ENCODE assay signal across 8 mouse cellular contexts in the genomic region with DNA sequence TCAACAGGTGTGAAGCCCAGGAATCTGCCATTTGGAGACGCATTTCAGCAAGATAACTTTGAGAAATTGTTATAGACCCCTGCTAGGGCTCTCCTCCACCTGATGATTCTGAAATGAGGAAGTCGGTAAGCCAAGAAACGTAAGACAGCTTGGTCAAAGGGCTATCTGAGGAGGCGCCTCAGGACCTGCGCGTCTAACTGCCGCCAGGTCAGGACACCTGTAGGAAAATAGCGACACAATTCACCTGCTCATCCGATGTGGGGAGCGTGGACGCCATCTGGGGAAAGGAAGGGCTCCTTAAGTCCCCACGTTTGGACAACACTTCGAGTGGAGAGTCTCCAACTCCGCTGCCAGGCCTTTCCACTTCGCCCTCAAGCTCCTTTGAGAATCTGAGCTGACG. TPM values are rescaled to one million over a fixed set of nuclear protein-coding genes. Genes with fewer than 3 reads are reported as not detected.
DNase-seq lines count a peak whose midpoint lies in the region; ATAC-seq and TF ChIP-seq lines count a peak whose summit lies in the region.

No protein-coding gene starts in this region.

- peak overlapping the region; percentile 58 for H3K9ac ChIP-seq in lung, embryonic 15.5 days
- H3K9ac ChIP-seq in limb, embryonic 14.5 days (ENCODE audit: low read depth, low read length, severe bottlenecking) = peak overlapping the region; percentile 66

- H3K27ac ChIP-seq in lung, embryonic 15.5 days = peak overlapping the region; percentile 35; the same call in 1 of the 2 replicates
- 0 out of 2 replicates have a peak overlapping the region, but pooled peaks have one; percentile 33 for H3K27ac ChIP-seq in limb, embryonic 14.5 days (replicated peaks; ENCODE audit: low read depth, low read length)

- no peaks in the 10 kb centered on the region for H3K27me3 ChIP-seq in lung, embryonic 15.5 days
- H3K27me3 ChIP-seq in limb, embryonic 14.5 days (ENCODE audit: control insufficient read depth, insufficient read depth, low read length) = no peaks in the 10 kb centered on the region

- peak; percentile 11; the same call in 1 of the 2 replicates for ATAC-seq in lung, embryonic 15.5 days (ENCODE audit: borderline replicate concordance, extremely low read depth, low FRiP score, low TSS enrichment)
- peak; percentile 60 for ATAC-seq in erythroblast, adult 5-6 weeks (replicated peaks; ENCODE audit: low FRiP score, poor library complexity, severe bottlenecking)
- ATAC-seq in limb, embryonic 14.5 days (ENCODE audit: low FRiP score, low read depth) = no peak
- ATAC-seq in neutrophil, adult 5-6 weeks (ENCODE audit: extremely low read depth, insufficient number of reproducible peaks, low FRiP score, poor library complexity, severe bottlenecking) = peak; percentile 42

- no peak for TF ChIP-seq POLR2A in limb, embryonic 14.5 days (IDR thresholded peaks at IDR 0.05; ENCODE audit: borderline replicate concordance, extremely low read depth, insufficient read depth, insufficient read length)

- H3K4me2 ChIP-seq in lung, embryonic 15.5 days = peak overlapping the region; percentile 90
- peak overlapping the region; percentile 83 for H3K4me2 ChIP-seq in limb, embryonic 14.5 days (replicated peaks; ENCODE audit: low read depth, low read length, severe bottlenecking)

- no peaks in the 10 kb centered on the region for H3K9me3 ChIP-seq in lung, embryonic 15.5 days
- H3K9me3 ChIP-seq in limb, embryonic 14.5 days (ENCODE audit: control insufficient read depth, low read length) = no peaks in the 10 kb centered on the region

- H3K36me3 ChIP-seq in lung, embryonic 15.5 days = 0 out of 2 replicates have a peak, but pooled peaks cover 5% of the 10 kb centered on the region
- peaks cover 20% of the 10 kb centered on the region for H3K36me3 ChIP-seq in limb, embryonic 14.5 days (ENCODE audit: control insufficient read depth, insufficient read depth, low read length)

- H3K4me3 ChIP-seq in lung, embryonic 15.5 days = peak overlapping the region; percentile 59
- peak overlapping the region; percentile 55 for H3K4me3 ChIP-seq in limb, embryonic 14.5 days (replicated peaks; ENCODE audit: low read length)

- peaks cover 8% of the 10 kb centered on the region; the same call in 1 of the 2 replicates for H3K4me1 ChIP-seq in lung, embryonic 15.5 days
- H3K4me1 ChIP-seq in limb, embryonic 14.5 days (ENCODE audit: control insufficient read depth, insufficient read depth, low read length) = peaks cover 11% of the 10 kb centered on the region

- no peak for DNase-seq in lung, adult 18-20 months
- DNase-seq in limb, embryonic 14.5 days (ENCODE audit: low spot score) = no peak
- no peak for DNase-seq in layer of hippocampus, postnatal 10 days (ENCODE audit: low spot score in 2 of 2)
- DNase-seq in cerebellum, postnatal 14 days = no peak
- no peak for DNase-seq in left cerebral cortex, adult 11 months (ENCODE audit: low spot score)

- WGBS in lung, embryonic 15.5 days = 2% methylated on average over 16 of the region's 16 CpGs
- WGBS in limb, embryonic 14.5 days = 2% methylated on average over 16 of the region's 16 CpGs

RNA-seq across cellular contexts. Expression of gene Naa60, which starts 0.4 kb away (rescaled TPM):
- polyA plus RNA-seq in lung, embryonic 15.5 days (2015; fragmentation: Nextera tagmentation; extraction: Ambion mirVana) = 46.6 and 49.7 TPM in 2 replicates
- total RNA-seq in erythroblast, adult 5-6 weeks (2015; ENCODE audit: low replicate concordance) = 28.0 and 33.8 TPM in 2 replicates
- 22.7 and 25.8 TPM in 2 replicates for total RNA-seq in erythroblast, adult 5-6 weeks (2017; ENCODE audit: low replicate concordance)
- 59.5 and 72.1 TPM in 2 replicates for polyA plus RNA-seq in limb, embryonic 14.5 days (2012; rRNA removed)
- polyA plus RNA-seq in limb, embryonic 14.5 days (2014; fragmentation: Nextera tagmentation; extraction: Ambion mirVana) = 62.2 and 63.0 TPM in 2 replicates
- 77.7 and 107 TPM in 2 replicates for total RNA-seq in neutrophil, adult 5-6 weeks (2017)
- total RNA-seq in layer of hippocampus, postnatal 10 days (2021) = 100 to 1,000 TPM in 1 of 2 experiments, 10 to 100 TPM in 1; 95.0 to 107 TPM

RNA-seq across cellular contexts. Expression of gene Zfp597, which starts 12.5 kb away (rescaled TPM):
- 6.4 and 6.8 TPM in 2 replicates for polyA plus RNA-seq in lung, embryonic 15.5 days (2015; fragmentation: Nextera tagmentation; extraction: Ambion mirVana)
- 2.7 and 9.8 TPM in 2 replicates for total RNA-seq in erythroblast, adult 5-6 weeks (2015; ENCODE audit: low replicate concordance)
- 3.7 and 4.0 TPM in 2 replicates for total RNA-seq in erythroblast, adult 5-6 weeks (2017; ENCODE audit: low replicate concordance)
- 5.1 and 7.0 TPM in 2 replicates for polyA plus RNA-seq in limb, embryonic 14.5 days (2012; rRNA removed)
- 5.7 and 7.9 TPM in 2 replicates for polyA plus RNA-seq in limb, embryonic 14.5 days (2014; fragmentation: Nextera tagmentation; extraction: Ambion mirVana)
- total RNA-seq in neutrophil, adult 5-6 weeks (2017) = 55.5 and 60.9 TPM in 2 replicates
- total RNA-seq in layer of hippocampus, postnatal 10 days (2021) = 10 to 100 TPM; 26.8 to 27.7 TPM

RNA-seq across cellular contexts. Expression of gene Gm20695, which starts 12.6 kb away (rescaled TPM):
- 1.1 and 1.4 TPM in 2 replicates for polyA plus RNA-seq in lung, embryonic 15.5 days (2015; fragmentation: Nextera tagmentation; extraction: Ambion mirVana)
- total RNA-seq in erythroblast, adult 5-6 weeks (2015; ENCODE audit: low replicate concordance) = not detected in 2 replicates
- total RNA-seq in erythroblast, adult 5-6 weeks (2017; ENCODE audit: low replicate concordance) = 0.68 TPM in 1 of 2 replicates, not detected in the other
- 0.37 and 0.78 TPM in 2 replicates for polyA plus RNA-seq in limb, embryonic 14.5 days (2012; rRNA removed)
- 2.2 and 3.7 TPM in 2 replicates for polyA plus RNA-seq in limb, embryonic 14.5 days (2014; fragmentation: Nextera tagmentation; extraction: Ambion mirVana)
- 3.2 and 7.3 TPM in 2 replicates for total RNA-seq in neutrophil, adult 5-6 weeks (2017)
- under 1 TPM in 1 of 2 experiments, not detected in 1; 0.46 TPM for total RNA-seq in layer of hippocampus, postnatal 10 days (2021)

RNA-seq across cellular contexts. Expression of gene Zfp174, which starts 24.7 kb away (rescaled TPM):
- 1.1 and 1.3 TPM in 2 replicates for polyA plus RNA-seq in lung, embryonic 15.5 days (2015; fragmentation: Nextera tagmentation; extraction: Ambion mirVana)
- total RNA-seq in erythroblast, adult 5-6 weeks (2015; ENCODE audit: low replicate concordance) = 0.21 TPM in 1 of 2 replicates, not detected in the other
- 0.28 TPM in 1 of 2 replicates, not detected in the other for total RNA-seq in erythroblast, adult 5-6 weeks (2017; ENCODE audit: low replicate concordance)
- polyA plus RNA-seq in limb, embryonic 14.5 days (2012; rRNA removed) = 2.7 and 3.0 TPM in 2 replicates
- polyA plus RNA-seq in limb, embryonic 14.5 days (2014; fragmentation: Nextera tagmentation; extraction: Ambion mirVana) = 1.7 and 1.8 TPM in 2 replicates
- 2.0 and 2.2 TPM in 2 replicates for total RNA-seq in neutrophil, adult 5-6 weeks (2017)
- 1 to 10 TPM; 4.4 to 4.8 TPM for total RNA-seq in layer of hippocampus, postnatal 10 days (2021)

RNA-seq across cellular contexts. Expression of gene 1700037C18Rik, which starts 36.7 kb away (rescaled TPM):
- 8.7 and 8.9 TPM in 2 replicates for polyA plus RNA-seq in lung, embryonic 15.5 days (2015; fragmentation: Nextera tagmentation; extraction: Ambion mirVana)
- total RNA-seq in erythroblast, adult 5-6 weeks (2015; ENCODE audit: low replicate concordance) = not detected in 2 replicates
- total RNA-seq in erythroblast, adult 5-6 weeks (2017; ENCODE audit: low replicate concordance) = not detected in 2 replicates
- 3.2 and 6.8 TPM in 2 replicates for polyA plus RNA-seq in limb, embryonic 14.5 days (2012; rRNA removed)
- 4.9 and 5.8 TPM in 2 replicates for polyA plus RNA-seq in limb, embryonic 14.5 days (2014; fragmentation: Nextera tagmentation; extraction: Ambion mirVana)
- 5.9 and 15.6 TPM in 2 replicates for total RNA-seq in neutrophil, adult 5-6 weeks (2017)
- total RNA-seq in layer of hippocampus, postnatal 10 days (2021) = 1 to 10 TPM; 5.8 to 6.6 TPM
